Mouse (Mus musculus) intestine, postnatal 0 days (tissue): ENCODE results near the gene Zfp595. TPM values are rescaled to one million over a fixed set of nuclear protein-coding genes. Genes with fewer than 3 reads are reported as not detected.
"Not testable (repeated sequence)": the region's sequence is repeated elsewhere in the genome, so short reads cannot be mapped to it uniquely, and the experiment has no call there.

ENCODE experiments used
- ATAC-seq: fragments of 200-750 bp; cut with Nextera tagmentation; 2 replicates; pipeline ENCODE4 v1.8.0; 2017; ENCODE audit warnings: mild to moderate bottlenecking, moderate TSS enrichment, moderate library complexity
- H3K27ac ChIP-seq: fragments of 300-500 bp; sonication (generic); 2 replicates; pipeline ENCODE4 v1.5.1; 2014; ENCODE audit warnings: mild to moderate bottlenecking, low read depth, low read length, moderate library complexity
- H3K27me3 ChIP-seq: fragments of 300-500 bp; sonication (generic); replicated peaks from 2 replicates; pipeline ENCODE4 v1.6.1; 2014; ENCODE audit warnings: low read length, mixed read lengths; ENCODE audit not compliant: control insufficient read depth, insufficient read depth
- H3K36me3 ChIP-seq: fragments of 300-500 bp; sonication (generic); 2 replicates; pipeline ENCODE4 v1.6.1; 2014; ENCODE audit warnings: mild to moderate bottlenecking, moderate library complexity; ENCODE audit not compliant: control insufficient read depth, insufficient read depth
- H3K4me1 ChIP-seq: fragments of 300-500 bp; sonication (generic); replicated peaks from 2 replicates; pipeline ENCODE4 v1.6.1; 2014; ENCODE audit warnings: antibody characterized with exemption, low read length, mixed read lengths; ENCODE audit not compliant: control insufficient read depth, insufficient read depth
- H3K4me2 ChIP-seq: fragments of 300-500 bp; sonication (generic); replicated peaks from 2 replicates; pipeline ENCODE4 v1.6.1; 2014; ENCODE audit warnings: low read depth, mild to moderate bottlenecking, moderate library complexity
- H3K4me3 ChIP-seq: fragments of 300-500 bp; sonication (generic); 2 replicates; pipeline ENCODE4 v1.5.1; 2014; ENCODE audit warnings: low read depth, low read length
- H3K9ac ChIP-seq: fragments of 300-500 bp; sonication (generic); 2 replicates; pipeline ENCODE4 v1.6.1; 2014; ENCODE audit warnings: mild to moderate bottlenecking, low read depth, low read length
- H3K9me3 ChIP-seq: fragments of 300-500 bp; sonication (generic); 2 replicates; pipeline ENCODE4 v1.6.1; 2016; ENCODE audit warnings: mixed run types; ENCODE audit not compliant: control insufficient read depth
- CTCF ChIP-seq: sonication (generic); IDR thresholded peaks from 2 replicates; pipeline ENCODE4 v1.5.1; 2016; ENCODE audit warnings: low read depth, mild to moderate bottlenecking, control low read depth, antibody characterized with exemption, moderate library complexity
- WGBS: fragments of 180-500 bp; shearing (Covaris S2); extraction: QIAGEN DNeasy Blood & Tissue Kit; methylation state at CpG from one replicate; pipeline ENCODE4 v1.1.7; 2014; 5-methylcytosine and 5-hydroxymethylcytosine counted together
- polyA plus RNA-seq: library from polyadenylated mRNA; unstranded; fragments of >200 nt; fragmentation: Nextera tagmentation; extraction: Ambion mirVana; gene quantifications from 2 replicates; pipeline ENCODE4 v1.2.1, GENCODE M21; 2015

Gene Zfp595
- polyA plus RNA-seq, 1 experiment from 2014 or later: 1.1 TPM

- Histone ChIP-seq H3K4me3 (peak overlapping the region; percentile 44), H3K4me1 (0 out of 2 replicates have a peak, but pooled peaks cover 3% of the 10 kb centered on the region), H3K4me2 (peak overlapping the region; percentile 66), H3K27ac (0 out of 2 replicates have a peak overlapping the region, but pooled peaks have one; percentile 3), H3K9ac (peak overlapping the region; percentile 45), H3K36me3 (no peaks in the 10 kb centered on the region), H3K27me3 (no peaks in the 10 kb centered on the region), H3K9me3 (no peaks in the 10 kb centered on the region)
- WGBS: 69% methylated on average over 1 of the region's 1 CpGs
- no peak for ATAC-seq
- no peak for TF ChIP-seq CTCF
These were observed 507 bp upstream of the Zfp595 start for GRCm38 (mm10) chr13:67332877-67333276.

DNA sequence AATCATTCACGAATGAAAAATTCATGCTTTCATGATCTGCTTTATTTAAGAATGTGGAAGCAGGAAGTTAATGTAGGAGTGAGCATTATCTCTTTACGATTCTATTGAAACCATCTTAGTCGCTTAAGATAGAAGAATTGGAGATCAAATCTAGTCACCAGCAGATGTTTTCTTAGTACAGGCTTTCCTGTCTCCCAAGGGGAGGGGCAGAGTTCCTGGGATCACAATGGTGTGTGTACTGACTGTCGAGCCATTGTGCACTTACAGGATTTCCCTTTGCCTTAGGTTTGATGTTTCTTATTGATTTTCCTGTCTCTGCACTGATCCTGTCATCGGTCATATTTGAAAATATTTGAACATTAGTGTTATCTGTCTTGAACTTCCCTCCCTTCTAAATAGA, 25.7 kb downstream of the Zfp595 start:
- 20% methylated on average over 5 of the region's 5 CpGs for WGBS
- Histone ChIP-seq H3K4me3 (peak overlapping the region; percentile 69), H3K9ac (no peak overlapping the region), H3K9me3 (no peaks in the 10 kb centered on the region), H3K27me3 (no peaks in the 10 kb centered on the region), H3K27ac (no peak overlapping the region), H3K4me1 (no peaks in the 10 kb centered on the region), H3K4me2 (peak overlapping the region; percentile 80), H3K36me3 (no peaks in the 10 kb centered on the region)
- ATAC-seq: 0 out of 2 replicates have a peak, but pooled peaks have one; percentile 53
- no peak for TF ChIP-seq CTCF

DNA sequence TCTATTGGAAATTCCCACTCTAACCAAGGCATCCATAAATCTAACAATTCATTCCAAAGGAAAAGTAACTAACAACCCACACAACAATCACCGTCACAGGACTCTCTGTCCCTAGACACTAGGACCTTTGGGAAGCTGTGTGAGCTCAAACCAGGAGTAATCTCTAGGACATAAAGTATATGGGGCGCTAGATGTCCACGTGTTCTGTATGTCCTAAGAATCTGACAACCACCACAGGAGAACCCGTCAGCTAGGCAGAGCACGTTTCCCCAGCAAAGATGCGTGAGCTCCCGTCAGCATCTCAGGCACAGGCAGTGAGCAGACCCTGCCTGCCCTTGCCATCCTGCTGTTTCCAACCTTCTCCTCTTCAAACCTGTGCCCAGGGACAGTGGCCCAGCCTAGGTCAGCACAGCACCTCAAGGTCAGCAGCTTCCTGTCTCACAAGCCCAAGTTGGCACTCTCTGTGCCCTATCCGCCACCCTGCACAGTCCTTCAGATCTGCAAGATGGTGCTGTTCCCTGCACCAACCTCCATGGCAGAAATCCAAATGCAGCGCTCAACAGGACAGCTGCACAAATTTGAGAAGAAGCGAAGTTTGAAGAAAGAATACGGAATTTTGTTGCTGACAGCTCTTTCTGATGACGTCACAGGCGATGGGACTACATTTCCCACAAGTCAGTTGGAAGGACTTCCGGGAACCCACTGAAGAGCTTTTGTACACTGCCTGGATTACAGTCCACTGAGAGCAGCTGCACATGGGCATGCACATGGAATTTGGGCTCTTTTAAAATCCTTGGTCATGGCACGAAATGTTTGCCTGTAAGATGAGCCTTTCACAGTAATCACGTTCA, 26.3 kb downstream of the Zfp595 start, which contains the start of gene Zfp457:
Gene Zfp457, minus strand, starts transcription at position 664 of the 851 bp plus-strand sequence.
- TF ChIP-seq CTCF: no peak
- Histone ChIP-seq H3K27ac (no peak within 1 kb of the TSS), H3K27me3 (no peaks in the 10 kb centered on the region), H3K9ac (peak within 1 kb of the TSS; percentile 49), H3K9me3 (no peaks in the 10 kb centered on the region), H3K4me2 (peak within 1 kb of the TSS; percentile 80), H3K4me1 (no peaks in the 10 kb centered on the region), H3K36me3 (no peaks in the 10 kb centered on the region), H3K4me3 (peak within 1 kb of the TSS; percentile 69)
- 9% methylated on average over 16 of the region's 16 CpGs for WGBS
- peak; percentile 97 for ATAC-seq

GRCm38 (mm10) chr13:67278314-67278713, 54.1 kb downstream of the Zfp595 start, which contains the start of gene Zfp458:
TSS of gene Zfp458 (minus strand) at chr13:67278466.
- peak; percentile 49 for ATAC-seq
- peak within 1 kb of the TSS; percentile 11; the same call in 1 of the 2 replicates for H3K4me3 ChIP-seq
- H3K4me1 ChIP-seq: no peaks in the 10 kb centered on the region
- no peak within 1 kb of the TSS for H3K27ac ChIP-seq
- peak within 1 kb of the TSS; percentile 46; the same call in 1 of the 2 replicates for H3K4me2 ChIP-seq
- H3K27me3 ChIP-seq: no peaks in the 10 kb centered on the region
- H3K9ac ChIP-seq: no peak within 1 kb of the TSS
- no peaks in the 10 kb centered on the region for H3K9me3 ChIP-seq
- no peaks in the 10 kb centered on the region for H3K36me3 ChIP-seq
- 39% methylated on average over 7 of the region's 7 CpGs for WGBS
- no peak for TF ChIP-seq CTCF

GRCm38 (mm10) chr13:67269383-67270065, 62.8 kb downstream of the Zfp595 start:
- not testable (repeated sequence) for H3K27me3 ChIP-seq, H3K36me3 ChIP-seq, H3K9me3 ChIP-seq, H3K4me1 ChIP-seq, H3K27ac ChIP-seq
- WGBS: 40% methylated on average over 8 of the region's 9 CpGs
- Histone ChIP-seq H3K9ac (peak overlapping the region; percentile 54; the same call in 1 of the 2 replicates), H3K4me2 (peak overlapping the region; percentile 72), H3K4me3 (peak overlapping the region; percentile 59)
- peak; percentile 53; the same call in 1 of the 2 replicates for ATAC-seq
